Mouse (Mus musculus) limb, embryonic 11.5 days (tissue): ENCODE data around the gene Ypel3. TPM values are rescaled to one million over a fixed set of nuclear protein-coding genes. Genes with fewer than 3 reads are reported as not detected.

ENCODE experiments used
- ATAC-seq: fragments of 200-750 bp; cut with Nextera tagmentation; 2 replicates; pipeline ENCODE4 v1.8.0; 2017; ENCODE audit warnings: low read depth; ENCODE audit not compliant: insufficient number of reproducible peaks, low FRiP score, low TSS enrichment
- DNase-seq: peaks from one replicate; pipeline ENCODE4 v3.0.0-alpha.2; 2015; ENCODE audit warnings: low spot score
- H3K27ac ChIP-seq: fragments of 300-500 bp; sonication (generic); replicated peaks from 2 replicates; pipeline ENCODE4 v1.5.1; 2014; ENCODE audit warnings: low read depth, mild to moderate bottlenecking, low read length
- H3K27me3 ChIP-seq: fragments of 300-500 bp; sonication (generic); 2 replicates; pipeline ENCODE4 v1.6.1; 2014; ENCODE audit warnings: mild to moderate bottlenecking, low read length, mixed read lengths; ENCODE audit not compliant: control insufficient read depth, insufficient read depth
- H3K36me3 ChIP-seq: fragments of 300-500 bp; sonication (generic); 2 replicates; pipeline ENCODE4 v1.6.1; 2014; ENCODE audit warnings: mild to moderate bottlenecking, low read length, moderate library complexity, mixed read lengths; ENCODE audit not compliant: control insufficient read depth, insufficient read depth
- H3K4me1 ChIP-seq: fragments of 300-500 bp; sonication (generic); 2 replicates; pipeline ENCODE4 v1.6.1; 2014; ENCODE audit warnings: low read length, mixed read lengths; ENCODE audit not compliant: control insufficient read depth, insufficient read depth
- H3K4me2 ChIP-seq: fragments of 300-500 bp; sonication (generic); 2 replicates; pipeline ENCODE4 v1.6.1; 2014; ENCODE audit warnings: low read depth, mild to moderate bottlenecking, moderate library complexity; ENCODE audit not compliant: severe bottlenecking
- H3K4me3 ChIP-seq: fragments of 300-500 bp; sonication (generic); 2 replicates; pipeline ENCODE4 v1.5.1; 2014; ENCODE audit warnings: low read depth, low read length
- H3K9ac ChIP-seq: fragments of 300-500 bp; sonication (generic); 2 replicates; pipeline ENCODE4 v1.6.1; 2014; ENCODE audit warnings: mild to moderate bottlenecking, low read length
- H3K9me3 ChIP-seq: fragments of 300-500 bp; sonication (generic); 2 replicates; pipeline ENCODE4 v1.6.1; 2016; ENCODE audit warnings: low read length; ENCODE audit not compliant: control insufficient read depth
- WGBS: fragments of 180-500 bp; shearing (Covaris S2); extraction: QIAGEN DNeasy Blood & Tissue Kit; methylation state at CpG from one replicate; pipeline ENCODE4 v1.1.7; 2014; 5-methylcytosine and 5-hydroxymethylcytosine counted together
- polyA plus RNA-seq: library from polyadenylated mRNA; unstranded; fragments of >200 nt; fragmentation: Nextera tagmentation; extraction: Ambion mirVana; gene quantifications from 2 replicates; pipeline ENCODE4 v1.2.1, GENCODE M21; 2014

Gene Ypel3
- polyA plus RNA-seq, 1 experiment from 2014 or later, result 112 TPM

- Histone ChIP-seq H3K9ac (no peak overlapping the region), H3K4me3 (no peak overlapping the region), H3K9me3 (no peaks in the 10 kb centered on the region), H3K4me2 (no peak overlapping the region), H3K36me3 (no peaks in the 10 kb centered on the region), H3K27ac (no peak overlapping the region), H3K27me3 (no peaks in the 10 kb centered on the region), H3K4me1 (no peaks in the 10 kb centered on the region)
- WGBS, result 92% methylated on average over 12 of the region's 12 CpGs
- DNase-seq (no peak), ATAC-seq (no peak)
These were observed 30.7 kb upstream of the Ypel3 start for GRCm38 (mm10) chr7:126746066-126746465.

GRCm38 (mm10) chr7:126746798-126747197 is 30.0 kb upstream of the Ypel3 start:
- 23% methylated on average over 6 of the region's 6 CpGs for WGBS
- H3K4me3 ChIP-seq, result no peak overlapping the region
- H3K4me1 ChIP-seq, result no peaks in the 10 kb centered on the region
- H3K9ac ChIP-seq, result no peak overlapping the region
- DNase-seq (no peak), ATAC-seq (no peak)
- H3K9me3 ChIP-seq, result no peaks in the 10 kb centered on the region
- no peaks in the 10 kb centered on the region for H3K36me3 ChIP-seq
- H3K4me2 ChIP-seq, result no peak overlapping the region
- no peak overlapping the region for H3K27ac ChIP-seq
- no peaks in the 10 kb centered on the region for H3K27me3 ChIP-seq

DNA sequence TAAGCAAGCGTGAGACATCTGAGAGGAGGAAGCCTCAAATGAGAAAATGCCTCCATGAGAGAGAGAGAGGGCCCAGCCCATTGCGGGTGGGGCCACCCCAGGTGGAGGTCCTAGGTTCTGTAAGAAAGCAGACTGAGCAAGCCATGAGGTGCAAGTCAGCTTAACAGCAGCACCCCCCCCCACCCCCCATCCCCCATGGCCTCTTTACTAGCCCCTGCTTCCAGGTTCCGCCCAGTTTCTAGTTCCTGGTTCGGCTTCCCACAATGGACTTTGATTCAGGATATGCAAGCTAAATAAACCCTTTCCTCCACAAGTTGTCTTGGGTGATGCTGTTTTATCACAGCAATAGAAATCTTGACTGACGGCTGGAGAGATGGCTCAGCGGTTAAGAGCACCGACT is 27.9 kb upstream of the Ypel3 start:
- ATAC-seq, result no peak
- H3K9me3 ChIP-seq, result no peaks in the 10 kb centered on the region
- 68% methylated on average over 7 of the region's 7 CpGs for WGBS

DNA sequence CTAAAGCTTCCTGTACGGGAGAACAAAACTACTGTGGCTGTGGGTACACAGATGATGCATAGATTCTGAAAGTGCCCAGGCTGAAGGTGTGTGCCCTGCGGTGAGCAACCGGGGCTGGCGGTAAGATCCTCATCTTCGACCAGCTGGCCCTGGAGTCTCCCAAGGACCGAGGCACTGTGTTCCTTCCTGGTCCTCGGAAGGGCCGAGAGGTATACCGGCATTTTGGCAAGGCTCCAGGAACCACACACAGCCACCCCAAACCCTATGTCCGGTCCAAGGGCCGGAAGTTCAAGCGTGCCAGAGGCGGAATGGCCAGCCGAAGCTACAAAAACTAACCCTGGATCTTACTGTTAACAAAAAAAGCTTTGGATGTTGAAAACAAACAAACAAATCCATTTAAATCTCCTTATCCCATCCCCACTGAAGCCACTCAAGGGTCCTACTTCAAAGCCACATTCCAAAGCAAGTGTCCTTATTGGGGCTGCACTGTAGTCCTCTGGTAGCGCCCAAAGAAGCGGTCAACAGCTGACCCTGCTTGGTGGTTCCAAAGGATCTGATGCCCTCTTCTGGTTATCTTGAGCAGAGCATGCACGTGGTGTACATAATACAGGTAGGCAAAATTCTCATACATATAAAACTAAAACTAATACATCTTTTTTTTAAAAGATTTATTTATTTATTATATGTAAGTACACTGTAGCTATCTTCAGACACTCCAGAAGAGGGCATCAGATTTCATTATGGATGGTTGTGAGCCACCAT is 27.0 kb upstream of the Ypel3 start:
- Histone ChIP-seq H3K27ac (no peak overlapping the region), H3K36me3 (no peaks in the 10 kb centered on the region), H3K27me3 (no peaks in the 10 kb centered on the region), H3K9ac (no peak overlapping the region), H3K4me1 (no peaks in the 10 kb centered on the region), H3K4me2 (no peak overlapping the region), H3K9me3 (no peaks in the 10 kb centered on the region), H3K4me3 (no peak overlapping the region)
- ATAC-seq, result no peak
- DNase-seq, result no peak
- WGBS, result 96% methylated on average over 17 of the region's 17 CpGs

More for the DNA sequence above, 27.9 kb upstream of the Ypel3 start:
- Histone ChIP-seq H3K9ac (0 out of 2 replicates have a peak overlapping the region, but pooled peaks have one; percentile 30), H3K36me3 (no peaks in the 10 kb centered on the region), H3K4me3 (no peak overlapping the region), H3K4me2 (no peak overlapping the region), H3K27ac (no peak overlapping the region), H3K27me3 (no peaks in the 10 kb centered on the region), H3K4me1 (no peaks in the 10 kb centered on the region)
- DNase-seq, result no peak

DNA sequence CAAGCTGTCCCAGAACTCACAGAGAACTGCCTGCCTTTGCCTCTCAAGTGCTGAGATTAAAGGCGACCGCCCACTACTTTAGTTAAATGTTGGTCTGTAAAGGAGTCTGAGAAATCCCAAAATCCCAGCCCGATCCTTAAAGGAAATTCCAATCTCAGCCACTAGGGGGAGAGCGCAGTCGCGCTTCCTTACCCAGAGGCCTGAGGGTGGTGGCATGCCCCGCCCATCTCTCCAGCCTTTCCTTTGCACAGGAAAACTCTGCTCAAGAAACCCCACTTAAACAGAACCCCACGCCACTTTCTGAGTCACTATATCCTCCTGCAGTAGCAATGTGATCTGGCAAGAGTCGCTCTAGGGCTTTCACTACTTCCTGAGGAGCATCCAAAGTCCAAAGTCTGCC is 21.9 kb upstream of the Ypel3 start:
- no peaks in the 10 kb centered on the region for H3K9me3 ChIP-seq
- H3K27ac ChIP-seq, result no peak overlapping the region
- H3K4me2 ChIP-seq, result no peak overlapping the region; the same call in 1 of the 2 replicates
- 0% methylated on average over 9 of the region's 9 CpGs for WGBS
- H3K36me3 ChIP-seq, result no peaks in the 10 kb centered on the region
- H3K9ac ChIP-seq, result no peak overlapping the region
- DNase-seq, result peak; percentile 90
- ATAC-seq, result peak; percentile 58; the same call in 1 of the 2 replicates
- no peaks in the 10 kb centered on the region for H3K4me1 ChIP-seq
- H3K4me3 ChIP-seq, result no peak overlapping the region
- H3K27me3 ChIP-seq, result no peaks in the 10 kb centered on the region

GRCm38 (mm10) chr7:126758539-126758938 is 18.2 kb upstream of the Ypel3 start:
- no peak overlapping the region for H3K27ac ChIP-seq
- H3K4me2 ChIP-seq, result no peak overlapping the region
- WGBS, result 63% methylated on average over 7 of the region's 7 CpGs
- no peak for ATAC-seq
- H3K4me1 ChIP-seq, result no peaks in the 10 kb centered on the region
- no peaks in the 10 kb centered on the region for H3K9me3 ChIP-seq
- no peaks in the 10 kb centered on the region for H3K27me3 ChIP-seq
- H3K36me3 ChIP-seq, result no peaks in the 10 kb centered on the region
- no peak for DNase-seq
- no peak overlapping the region for H3K4me3 ChIP-seq
- H3K9ac ChIP-seq, result no peak overlapping the region

- Histone ChIP-seq H3K27me3 (no peaks in the 10 kb centered on the region), H3K36me3 (no peaks in the 10 kb centered on the region; the same call in 1 of the 2 replicates), H3K4me1 (no peaks in the 10 kb centered on the region), H3K4me3 (peak within 1 kb of the TSS; percentile 58), H3K9ac (peak within 1 kb of the TSS; percentile 78), H3K27ac (peak within 1 kb of the TSS; percentile 56; the same call in 1 of the 2 replicates), H3K9me3 (no peaks in the 10 kb centered on the region), H3K4me2 (peak within 1 kb of the TSS; percentile 64)
- 3% methylated on average over 16 of the region's 38 CpGs for WGBS
- ATAC-seq (peak; percentile 55; the same call in 1 of the 2 replicates), DNase-seq (peak; percentile 94)
These were observed 17.6 kb upstream of the Ypel3 start, which contains the start of gene Mapk3 for GRCm38 (mm10) chr7:126759050-126759671. Gene Mapk3, plus strand, starts transcription at chr7:126759601.

- H3K27ac ChIP-seq, result peak overlapping the region; percentile 56; the same call in 1 of the 2 replicates
- no peaks in the 10 kb centered on the region for H3K9me3 ChIP-seq
- H3K36me3 ChIP-seq, result peaks cover 4% of the 10 kb centered on the region; the same call in 1 of the 2 replicates
- no peaks in the 10 kb centered on the region for H3K4me1 ChIP-seq
- H3K27me3 ChIP-seq, result no peaks in the 10 kb centered on the region
- peak overlapping the region; percentile 58 for H3K4me3 ChIP-seq
- H3K9ac ChIP-seq, result peak overlapping the region; percentile 78
- H3K4me2 ChIP-seq, result peak overlapping the region; percentile 64
- ATAC-seq, result peak; percentile 51
- DNase-seq, result no peak
- WGBS, result 1% methylated on average over 23 of the region's 24 CpGs
These were observed 16.9 kb upstream of the Ypel3 start for GRCm38 (mm10) chr7:126759672-126760390.
